Mouse (Mus musculus) T-helper 17 cell (primary cell): ENCODE measurements around the gene Atxn1l.
"Not testable (repeated sequence)": the region's sequence is repeated elsewhere in the genome, so short reads cannot be mapped to it uniquely, and the experiment has no call there.

ENCODE experiments used
- in situ Hi-C, 2 experiments: fragments of 300-600 bp; cut with MboI, MseI; formaldehyde crosslinking; loops; 1 replicate in 1 of 2; 2 replicates in 1 of 2; pipeline ENCODE4 v1.15.1; 2025; ENCODE audit warnings: high pct_unique_total_duplicates in 2 of 2

The Atxn1l gene

GRCm38 (mm10) chr8:109737237-109738048, at the start of gene Atxn1l:
TSS of gene Atxn1l (minus strand) at chr8:109737739.
- in situ Hi-C loops, result loop anchor here in 1 of 2 experiments (5.0 to 25.0 kb wide), 2 partner anchors 40 to 475 kb away; partner anchors contain the start of genes Ap1g1 and Cmtr2

GRCm38 (mm10) chr8:109780548-109780947, 43.0 kb upstream of the Atxn1l start:
- in situ Hi-C loops, result no loop called here

GRCm38 (mm10) chr8:109779431-109780228, 42.1 kb upstream of the Atxn1l start:
- in situ Hi-C loops, result loop anchor here (5.0 to 10.0 kb wide), 4 partner anchors 42 to 1045 kb away; partner anchors contain the start of genes Ist1 (in 2 of the 2), Atxn1l (in 1 of the 2) and Dhodh (in 1 of the 2)

GRCm38 (mm10) chr8:109778993-109779421, 41.5 kb upstream of the Atxn1l start:
- in situ Hi-C loops, result loop anchor here (5.0 to 10.0 kb wide), 4 partner anchors 42 to 1046 kb away; partner anchors contain the start of genes Ist1 (in 2 of the 2), Atxn1l (in 1 of the 2) and Dhodh (in 1 of the 2)

- in situ Hi-C loops, result loop anchor here (5.0 to 10.0 kb wide), 4 partner anchors 41 to 1046 kb away; partner anchors contain the start of genes Ist1 (in 2 of the 2), Atxn1l (in 1 of the 2) and Dhodh (in 1 of the 2)
These were observed 40.9 kb upstream of the Atxn1l start, which contains the start of gene Ap1g1 for GRCm38 (mm10) chr8:109778280-109778977. TSS of gene Ap1g1 (plus strand) at chr8:109778554.

- in situ Hi-C loops, result loop anchor here (5.0 to 10.0 kb wide), 4 partner anchors 41 to 1047 kb away; partner anchors contain the start of genes Ist1 (in 2 of the 2), Atxn1l (in 1 of the 2) and Dhodh (in 1 of the 2)
These were observed 40.3 kb upstream of the Atxn1l start for GRCm38 (mm10) chr8:109777851-109778250.

- in situ Hi-C loops, result loop anchor here in 1 of 2 experiments (10.0 kb wide), 1 partner anchor 1052 kb away; no protein-coding TSS in a partner anchor
These were observed 35.6 kb upstream of the Atxn1l start for GRCm38 (mm10) chr8:109773154-109773553.

GRCm38 (mm10) chr8:109766081-109766480, 28.5 kb upstream of the Atxn1l start:
- in situ Hi-C loops, result no loop called here

GRCm38 (mm10) chr8:109764031-109764430, 26.5 kb upstream of the Atxn1l start:
- in situ Hi-C loops, result no loop called here

- in situ Hi-C loops, result no loop called here
These were observed 22.7 kb upstream of the Atxn1l start for GRCm38 (mm10) chr8:109760221-109760620.

- in situ Hi-C loops, result no loop called here
These were observed 21.9 kb upstream of the Atxn1l start for GRCm38 (mm10) chr8:109759426-109759825.

GRCm38 (mm10) chr8:109756849-109757248, 19.3 kb upstream of the Atxn1l start:
- in situ Hi-C loops, result no loop called here

- in situ Hi-C loops, result not testable (repeated sequence)
These were observed 18.0 kb upstream of the Atxn1l start for GRCm38 (mm10) chr8:109755554-109755953.

- in situ Hi-C loops, result no loop called here
These were observed 17.2 kb upstream of the Atxn1l start for GRCm38 (mm10) chr8:109754696-109755095.

GRCm38 (mm10) chr8:109751731-109752485, 14.4 kb upstream of the Atxn1l start:
- in situ Hi-C loops, result no loop called here

GRCm38 (mm10) chr8:109750699-109751098, 13.2 kb upstream of the Atxn1l start:
- in situ Hi-C loops, result no loop called here

GRCm38 (mm10) chr8:109750274-109750673, 12.7 kb upstream of the Atxn1l start:
- in situ Hi-C loops, result no loop called here

- in situ Hi-C loops, result loop anchor here in 1 of 2 experiments (25.0 kb wide), 1 partner anchor 465 kb away; the partner anchor contains the start of gene Cmtr2
These were observed 10.1 kb upstream of the Atxn1l start for GRCm38 (mm10) chr8:109747468-109748199.

GRCm38 (mm10) chr8:109738049-109738380, 476 bp upstream of the Atxn1l start:
- in situ Hi-C loops, result loop anchor here in 1 of 2 experiments (5.0 to 25.0 kb wide), 2 partner anchors 39 to 474 kb away; partner anchors contain the start of genes Ap1g1 and Cmtr2
